15 mouse cellular contexts compared by ENCODE assay signal in the genomic region with DNA sequence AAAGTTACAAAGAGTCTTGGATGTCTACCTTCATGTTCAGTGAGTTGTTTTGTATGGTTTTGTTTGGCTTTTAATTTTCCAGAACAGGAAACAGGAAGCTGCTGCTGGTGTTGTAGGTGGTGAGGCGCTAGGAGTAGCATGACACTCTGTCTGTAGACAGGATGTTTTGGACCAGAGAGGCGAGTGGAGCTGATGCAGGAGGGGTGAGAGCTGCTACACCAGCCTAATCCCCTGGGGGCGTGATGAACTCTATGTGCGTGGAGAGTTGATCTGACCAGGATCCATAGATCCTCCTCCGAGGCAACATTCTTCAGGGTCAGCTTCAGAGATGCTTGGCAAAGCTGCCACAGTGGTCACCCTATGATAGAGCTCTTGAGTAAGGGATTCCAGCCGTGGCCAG. TPM values are rescaled to one million over a fixed set of nuclear protein-coding genes. Genes with fewer than 3 reads are reported as not detected.
DNase-seq lines count a peak whose midpoint lies in the region; ATAC-seq and TF ChIP-seq lines count a peak whose summit lies in the region.
"Had no signal": no experiment of that assay in that cellular context is flagged by ENCODE, and none has a peak within 500 bp of the region (broad histone marks: within the 10 kb centered on the region; RNA-seq: fewer than 3 reads in every experiment).

No protein-coding gene starts in this region.

- H3K9ac ChIP-seq in midbrain, embryonic 12.5 days (replicated peaks): no peak overlapping the region
- no peak overlapping the region for H3K9ac ChIP-seq in midbrain, postnatal 0 days (replicated peaks; ENCODE audit: low read length, poor library complexity, severe bottlenecking)
- H3K9ac ChIP-seq in kidney, embryonic 15.5 days: no peak overlapping the region
- H3K9ac ChIP-seq: embryonic facial prominence, embryonic 15.5 days; limb, embryonic 13.5 days had no signal

- peaks cover 85% of the 10 kb centered on the region for H3K36me3 ChIP-seq in midbrain, embryonic 12.5 days
- H3K36me3 ChIP-seq in midbrain, postnatal 0 days (ENCODE audit: insufficient read depth, low read length): peaks cover 18% of the 10 kb centered on the region
- no peaks in the 10 kb centered on the region for H3K36me3 ChIP-seq in kidney, embryonic 15.5 days
- H3K36me3 ChIP-seq: embryonic facial prominence, embryonic 15.5 days; limb, embryonic 13.5 days had no signal

- no peak overlapping the region for H3K4me2 ChIP-seq in midbrain, embryonic 12.5 days (replicated peaks)
- no peak overlapping the region for H3K4me2 ChIP-seq in midbrain, postnatal 0 days (ENCODE audit: low read depth, low read length, poor library complexity, severe bottlenecking)
- no peak overlapping the region for H3K4me2 ChIP-seq in kidney, embryonic 15.5 days
- H3K4me2 ChIP-seq: embryonic facial prominence, embryonic 15.5 days; limb, embryonic 13.5 days had no signal

- H3K4me1 ChIP-seq in midbrain, embryonic 12.5 days: peaks cover 27% of the 10 kb centered on the region
- peaks cover 13% of the 10 kb centered on the region for H3K4me1 ChIP-seq in midbrain, postnatal 0 days (ENCODE audit: insufficient read depth, low read length)
- peaks cover 19% of the 10 kb centered on the region for H3K4me1 ChIP-seq in kidney, embryonic 15.5 days
- H3K4me1 ChIP-seq: embryonic facial prominence, embryonic 15.5 days; limb, embryonic 13.5 days; megakaryocyte, embryonic 14.5 days had no signal

- no peak for ATAC-seq in midbrain, embryonic 12.5 days (ENCODE audit: low FRiP score, low read depth)
- ATAC-seq in midbrain, postnatal 0 days (ENCODE audit: low FRiP score): no peak
- ATAC-seq in kidney, embryonic 15.5 days (replicated peaks; ENCODE audit: low FRiP score): no peak; the same call in 1 of the 2 replicates

- H3K4me3 ChIP-seq in midbrain, embryonic 12.5 days: no peak overlapping the region
- no peak overlapping the region for H3K4me3 ChIP-seq in midbrain, postnatal 0 days (ENCODE audit: low read depth, low read length)
- no peak overlapping the region for H3K4me3 ChIP-seq in kidney, embryonic 15.5 days (replicated peaks)
- H3K4me3 ChIP-seq: embryonic facial prominence, embryonic 15.5 days; limb, embryonic 13.5 days; megakaryocyte, embryonic 14.5 days had no signal

- TF ChIP-seq CTCF in midbrain, postnatal 0 days (IDR thresholded peaks at IDR 0.05): no peak

- WGBS in midbrain, embryonic 12.5 days: 81% methylated on average over 6 of the region's 6 CpGs
- 75% methylated on average over 6 of the region's 6 CpGs for WGBS in midbrain, postnatal 0 days
- WGBS in kidney, embryonic 15.5 days: 70% methylated on average over 6 of the region's 6 CpGs

- no peaks in the 10 kb centered on the region for H3K27me3 ChIP-seq in midbrain, embryonic 12.5 days
- H3K27me3 ChIP-seq in midbrain, postnatal 0 days (ENCODE audit: insufficient read depth, low read length): no peaks in the 10 kb centered on the region
- H3K27me3 ChIP-seq in kidney, embryonic 15.5 days: peaks cover 12% of the 10 kb centered on the region; the same call in 1 of the 2 replicates
- H3K27me3 ChIP-seq: embryonic facial prominence, embryonic 15.5 days had no signal

- 0 out of 2 replicates have a peak overlapping the region, but pooled peaks have one; percentile 12 for H3K27ac ChIP-seq in midbrain, embryonic 12.5 days (replicated peaks)
- H3K27ac ChIP-seq in midbrain, postnatal 0 days (ENCODE audit: low read depth, low read length): no peak overlapping the region
- H3K27ac ChIP-seq in kidney, embryonic 15.5 days: peak overlapping the region; percentile 46; the same call in 1 of the 2 replicates
- H3K27ac ChIP-seq: embryonic facial prominence, embryonic 15.5 days; limb, embryonic 13.5 days had no signal

- peak; percentile 22 to 47 for DNase-seq in adrenal gland, adult (ENCODE audit: inconsistent age in 2 of 2, low spot score in 1 of 2)
- no peak for DNase-seq in adrenal gland, postnatal 4 days (ENCODE audit: low spot score in 2 of 2)
- no peak for DNase-seq in midbrain, postnatal 0 days (ENCODE audit: low spot score)
- peak; percentile 26 for DNase-seq in lung, postnatal 14 days
- no peak for DNase-seq in cerebellum, postnatal 4 days (ENCODE audit: low spot score in 2 of 2)
- DNase-seq in urinary bladder, adult 2 months (ENCODE audit: low spot score): no peak
- DNase-seq: adrenal gland, adult 8-10 months; cerebellum, adult 8-10 months had no signal

- H3K9me3 ChIP-seq in midbrain, embryonic 12.5 days: no peaks in the 10 kb centered on the region
- no peaks in the 10 kb centered on the region for H3K9me3 ChIP-seq in midbrain, postnatal 0 days (ENCODE audit: low read length)
- no peaks in the 10 kb centered on the region for H3K9me3 ChIP-seq in kidney, embryonic 15.5 days (replicated peaks)
- H3K9me3 ChIP-seq: embryonic facial prominence, embryonic 15.5 days; limb, embryonic 13.5 days; megakaryocyte, embryonic 14.5 days had no signal

RNA-seq across cellular contexts. Expression of a gene that starts 25.3 kb away (rescaled TPM):
- total RNA-seq in adrenal gland, postnatal 4 days (2021): 10 to 100 TPM; 13.7 to 16.2 TPM
- polyA plus RNA-seq in midbrain, embryonic 12.5 days (2016; fragmentation: Nextera tagmentation; extraction: Ambion mirVana): 94.6 and 109 TPM in 2 replicates
- 143 and 167 TPM in 2 replicates for total RNA-seq in midbrain, postnatal 0 days (2014; rRNA removed)
- 81.5 and 82.4 TPM in 2 replicates for polyA plus RNA-seq in midbrain, postnatal 0 days (2015; fragmentation: Nextera tagmentation; extraction: Ambion mirVana)
- 13.7 and 14.5 TPM in 2 replicates for polyA plus RNA-seq in kidney, embryonic 15.5 days (2015; fragmentation: Nextera tagmentation; extraction: Ambion mirVana)
- polyA plus RNA-seq in urinary bladder, adult 2 months (2012; rRNA removed): 2.5 and 2.8 TPM in 2 replicates
- total RNA-seq: MEL; neutrophil, adult 5-6 weeks had no signal

Comparison
In these comparisons a context has a peak if more than half of its experiments do, and no peak if none do; other contexts are left out.
1. DNase-seq: peak in adrenal gland, adult (2 of 2) and lung, postnatal 14 days (single experiment); none in adrenal gland, postnatal 4 days (0 of 2), midbrain, postnatal 0 days (single experiment), cerebellum, postnatal 4 days (0 of 2) and urinary bladder, adult 2 months (single experiment).